Mouse (Mus musculus): Measurements from ENCODE around the gene Jchain.

DNA sequence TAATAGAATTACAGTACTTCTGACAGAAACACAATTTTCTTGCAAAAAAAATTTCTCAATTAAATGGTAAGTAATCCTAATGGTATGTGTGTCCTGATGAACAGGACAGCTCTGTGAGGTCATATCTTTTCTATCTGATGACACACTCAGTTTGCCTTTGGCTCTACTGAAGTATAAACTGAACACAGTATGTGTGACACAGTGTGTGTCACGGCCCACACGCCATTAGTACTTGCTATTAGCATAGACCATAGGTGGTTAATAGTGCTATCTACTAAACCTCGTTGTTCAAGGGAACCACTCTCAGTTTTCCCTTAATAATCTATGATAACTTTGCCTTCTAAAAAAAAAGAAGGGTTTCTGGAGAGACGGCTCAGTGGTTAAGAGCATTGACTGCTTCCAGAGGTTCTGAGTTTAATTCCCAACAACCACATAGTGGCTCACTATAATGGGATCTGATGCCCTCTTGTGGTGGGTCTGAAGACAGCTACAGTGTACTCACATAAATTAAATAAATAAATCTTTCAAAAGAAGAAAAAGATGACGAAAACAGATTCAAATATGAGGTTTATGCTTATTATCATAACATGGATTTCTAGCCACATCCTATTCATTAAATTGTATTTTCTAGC, 15.1 kb upstream of the Jchain start:
- TF ChIP-seq POLR2A (IDR thresholded peaks at IDR 0.05; ENCODE audit: low read depth, low read length) = no peak
- TF ChIP-seq IRF4 (IDR thresholded peaks at IDR 0.05; ENCODE audit: low read depth, low read length) = no peak
- TF ChIP-seq CTCF (conservative IDR thresholded peaks at IDR 0.05 in 1 of 2, IDR thresholded peaks at IDR 0.05 in 1 of 2; ENCODE audit: low read depth in 2 of 2, low read length in 2 of 2) = peak; percentile 40 to 87; a peak in 3 of 4 replicates
- TF ChIP-seq MYC (IDR thresholded peaks at IDR 0.05; ENCODE audit: low read depth, low read length) = no peak
- TF ChIP-seq JUND (conservative IDR thresholded peaks at IDR 0.05; ENCODE audit: low read depth, low read length) = 0 out of 2 replicates have a peak, but pooled peaks have one; percentile 3
- no peak for TF ChIP-seq UBTF (IDR thresholded peaks at IDR 0.05; ENCODE audit: low read depth, low read length)
- TF ChIP-seq JUN (IDR thresholded peaks at IDR 0.05; ENCODE audit: insufficient read depth, low read depth, low read length) = no peak
- no peak for TF ChIP-seq NRF1 (IDR thresholded peaks at IDR 0.05; ENCODE audit: low read depth, low read length)
- TF ChIP-seq ZC3H11A (IDR thresholded peaks at IDR 0.05; ENCODE audit: low read depth, low read length) = peak; percentile 6; the same call in 1 of the 2 replicates
- no peak for TF ChIP-seq HCFC1 (IDR thresholded peaks at IDR 0.05; ENCODE audit: low read depth, low read length)
- TF ChIP-seq USF2 (conservative IDR thresholded peaks at IDR 0.05; ENCODE audit: low read depth, low read length) = no peak
- no peak for TF ChIP-seq POLR2AphosphoS2 (IDR thresholded peaks at IDR 0.05; ENCODE audit: low read depth, low read length)
- no peak for TF ChIP-seq EP300 (IDR thresholded peaks at IDR 0.05; ENCODE audit: low read length)

All from CH12.LX (cell line).